Mouse (Mus musculus) spleen, adult 2 months (tissue): ENCODE results near the gene Add3. TPM values are rescaled to one million over a fixed set of nuclear protein-coding genes. Genes with fewer than 3 reads are reported as not detected.

ENCODE experiments used
- DNase-seq, 2 experiments: peaks; one replicate each; pipeline versions ENCODE4 v3.0.0 to v3.0.0-alpha.2; 2012 to 2021; ENCODE audit warnings: low spot score in 2 of 2, low read depth in 1 of 2
- H3K27ac ChIP-seq: fragments of 200-500 bp; 2 replicates; pipeline ENCODE4 v1.5.1; 2012; ENCODE audit warnings: low read length, inconsistent platforms; ENCODE audit not compliant: insufficient read depth
- H3K27me3 ChIP-seq: fragments of 200-500 bp; 2 replicates; pipeline ENCODE4 v1.6.1; 2012; ENCODE audit warnings: mild to moderate bottlenecking, moderate library complexity, low read length, inconsistent platforms; ENCODE audit not compliant: control insufficient read depth, insufficient read depth
- H3K36me3 ChIP-seq: fragments of 200-500 bp; 2 replicates; pipeline ENCODE4 v1.6.1; 2012; ENCODE audit warnings: mild to moderate bottlenecking, low read length, inconsistent platforms; ENCODE audit not compliant: control insufficient read depth, insufficient read depth
- H3K4me1 ChIP-seq: fragments of 200-500 bp; 2 replicates; pipeline ENCODE4 v1.6.1; 2011; ENCODE audit warnings: inconsistent platforms; ENCODE audit not compliant: control insufficient read depth, insufficient read depth, insufficient read length
- H3K4me3 ChIP-seq: fragments of 200-500 bp; 2 replicates; pipeline ENCODE4 v1.5.1; 2011; ENCODE audit warnings: mild to moderate bottlenecking, inconsistent platforms; ENCODE audit not compliant: insufficient read depth, insufficient read length; ENCODE audit errors: extremely low read depth
- CTCF ChIP-seq: fragments of 200-500 bp; IDR thresholded peaks from 2 replicates; pipeline ENCODE4 v1.5.1; 2011; ENCODE audit warnings: mild to moderate bottlenecking, inconsistent platforms; ENCODE audit not compliant: insufficient read depth, insufficient read length, insufficient replicate concordance; ENCODE audit errors: extremely low read depth
- POLR2A ChIP-seq: fragments of 200-500 bp; IDR thresholded peaks from 2 replicates; pipeline ENCODE4 v1.6.1; 2011; ENCODE audit warnings: low read depth, low read length, inconsistent platforms
- WGBS: fragments of 180-500 bp; shearing (Covaris S2); methylation state at CpG from one replicate; pipeline ENCODE4 v1.1.7; 2018; 5-methylcytosine and 5-hydroxymethylcytosine counted together
- polyA plus RNA-seq: library from polyadenylated mRNA; depleted of rRNA; stranded (reverse); fragments of >200 nt; gene quantifications from 2 replicates; pipeline ENCODE4 v1.2.3, GENCODE M21; 2012

The Add3 gene
- polyA plus RNA-seq, 1 experiment: 40.6 TPM

GRCm38 (mm10) chr19:53122641-53123241 is 17.5 kb upstream of the Add3 start:
- H3K27me3 ChIP-seq: no peaks in the 10 kb centered on the region
- 62% methylated on average over 6 of the region's 6 CpGs for WGBS
- TF ChIP-seq CTCF (no peak), POLR2A (no peak)
- H3K4me3 ChIP-seq: no peak overlapping the region
- H3K36me3 ChIP-seq: no peaks in the 10 kb centered on the region
- H3K4me1 ChIP-seq: peaks cover 14% of the 10 kb centered on the region
- no peak for DNase-seq
- no peak overlapping the region for H3K27ac ChIP-seq

- 89% methylated on average over 5 of the region's 5 CpGs for WGBS
- DNase-seq: no peak
- peaks cover 14% of the 10 kb centered on the region for H3K4me1 ChIP-seq
- H3K4me3 ChIP-seq: no peak overlapping the region
- H3K36me3 ChIP-seq: no peaks in the 10 kb centered on the region
- H3K27ac ChIP-seq: no peak overlapping the region
- no peak for TF ChIP-seq CTCF
- TF ChIP-seq POLR2A: no peak
- H3K27me3 ChIP-seq: no peaks in the 10 kb centered on the region
These were observed 16.9 kb upstream of the Add3 start for GRCm38 (mm10) chr19:53123301-53123700.

GRCm38 (mm10) chr19:53125679-53126078 is 14.6 kb upstream of the Add3 start:
- Histone ChIP-seq H3K4me1 (peaks cover 8% of the 10 kb centered on the region), H3K36me3 (no peaks in the 10 kb centered on the region), H3K27ac (no peak overlapping the region), H3K27me3 (no peaks in the 10 kb centered on the region), H3K4me3 (no peak overlapping the region)
- TF ChIP-seq CTCF: no peak
- TF ChIP-seq POLR2A: no peak
- WGBS: 83% methylated on average over 2 of the region's 2 CpGs
- DNase-seq: no peak

- TF ChIP-seq CTCF: no peak
- TF ChIP-seq POLR2A: no peak
- 92% methylated on average over 4 of the region's 4 CpGs for WGBS
- Histone ChIP-seq H3K27me3 (no peaks in the 10 kb centered on the region), H3K36me3 (no peaks in the 10 kb centered on the region), H3K27ac (no peak overlapping the region), H3K4me3 (no peak overlapping the region), H3K4me1 (peaks cover 8% of the 10 kb centered on the region)
- no peak for DNase-seq
These were observed 13.7 kb upstream of the Add3 start for GRCm38 (mm10) chr19:53126546-53126945.

GRCm38 (mm10) chr19:53127320-53128291 is 12.6 kb upstream of the Add3 start:
- no peak for DNase-seq
- TF ChIP-seq CTCF (no peak), POLR2A (no peak)
- H3K4me1 ChIP-seq: peaks cover 8% of the 10 kb centered on the region
- H3K27ac ChIP-seq: peak overlapping the region; percentile 56; the same call in 1 of the 2 replicates
- 79% methylated on average over 18 of the region's 18 CpGs for WGBS
- no peaks in the 10 kb centered on the region for H3K36me3 ChIP-seq
- no peaks in the 10 kb centered on the region for H3K27me3 ChIP-seq
- H3K4me3 ChIP-seq: no peak overlapping the region

GRCm38 (mm10) chr19:53128494-53129337 is 11.5 kb upstream of the Add3 start:
- DNase-seq: no peak
- no peaks in the 10 kb centered on the region for H3K27me3 ChIP-seq
- WGBS: 47% methylated on average over 13 of the region's 13 CpGs
- H3K4me3 ChIP-seq: no peak overlapping the region
- H3K4me1 ChIP-seq: peaks cover 6% of the 10 kb centered on the region
- no peaks in the 10 kb centered on the region for H3K36me3 ChIP-seq
- TF ChIP-seq POLR2A: no peak
- no peak for TF ChIP-seq CTCF
- H3K27ac ChIP-seq: peak overlapping the region; percentile 52
